Mouse (Mus musculus) lung, postnatal 4 days (tissue): ENCODE measurements at regions not wholly inside any gene's neighbourhood (a gene's known extent, or its start where the extent isn't known, plus 50 kb on each side); places are given as distances from the start of the nearest gene placed in this dataset.

Source experiments
- DNase-seq, 2 experiments: peaks; one replicate each; pipeline ENCODE4 v3.0.0; 2021

DNA sequence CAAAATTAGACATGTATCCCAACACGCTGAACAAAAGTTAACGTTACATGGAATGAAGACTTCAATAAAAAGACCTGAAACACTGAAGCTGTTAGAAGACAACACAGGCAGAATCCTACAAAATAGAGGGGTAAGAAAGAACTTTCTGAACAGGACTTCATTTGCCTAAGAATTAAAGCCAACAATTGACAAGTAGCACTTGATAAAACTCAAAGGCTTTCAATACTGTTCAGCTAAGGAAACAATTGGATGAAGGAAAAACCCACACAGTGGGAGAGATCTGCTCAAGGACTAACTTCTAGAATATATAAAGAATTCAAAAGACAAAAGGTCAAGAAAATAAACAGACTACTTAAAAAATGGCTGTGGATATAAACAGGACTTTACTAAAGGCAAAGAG, 535.2 kb upstream of the Adamts9 start:
- DNase-seq = no peak

DNA sequence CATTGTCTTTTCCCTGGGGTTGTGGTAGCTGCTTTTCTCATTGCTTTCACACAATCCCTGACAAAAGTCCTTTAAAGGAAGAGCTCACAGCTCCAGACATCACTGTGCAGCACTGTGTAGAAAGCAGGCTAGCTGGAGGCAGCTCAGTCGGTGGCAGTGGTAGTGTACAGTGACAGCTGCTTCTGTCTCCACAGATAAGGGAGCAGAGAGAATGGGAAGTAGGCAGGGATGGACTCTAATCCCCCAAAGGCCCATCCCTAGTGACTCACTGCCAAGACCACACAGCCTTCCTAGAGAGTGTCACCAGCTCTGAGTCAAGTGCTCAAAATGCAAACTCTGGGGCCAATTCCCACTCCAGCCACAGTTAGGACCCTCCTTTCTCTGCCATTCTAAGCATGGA, 531.7 kb upstream of the Adamts9 start:
- DNase-seq = no peak

DNA sequence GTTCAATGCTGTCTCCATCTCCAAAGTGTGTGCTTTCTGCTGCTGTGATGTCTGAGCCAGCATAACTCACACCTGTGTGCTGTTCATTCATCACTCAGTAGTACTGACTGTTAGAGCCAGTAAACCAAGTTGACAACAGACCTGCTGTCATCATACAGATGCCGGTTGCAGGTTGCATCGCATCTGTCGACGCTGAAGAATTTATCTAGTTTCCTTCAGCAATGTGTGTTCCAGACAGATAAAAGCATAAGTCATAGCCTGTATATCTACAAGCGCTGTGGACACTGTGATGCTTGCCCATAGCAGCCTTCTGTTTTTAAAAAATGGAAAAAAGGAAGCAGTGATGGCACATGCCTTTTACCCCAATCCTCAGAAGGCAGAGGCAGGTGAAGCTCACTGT, 524.6 kb upstream of the Adamts9 start:
- no peak for DNase-seq

DNA sequence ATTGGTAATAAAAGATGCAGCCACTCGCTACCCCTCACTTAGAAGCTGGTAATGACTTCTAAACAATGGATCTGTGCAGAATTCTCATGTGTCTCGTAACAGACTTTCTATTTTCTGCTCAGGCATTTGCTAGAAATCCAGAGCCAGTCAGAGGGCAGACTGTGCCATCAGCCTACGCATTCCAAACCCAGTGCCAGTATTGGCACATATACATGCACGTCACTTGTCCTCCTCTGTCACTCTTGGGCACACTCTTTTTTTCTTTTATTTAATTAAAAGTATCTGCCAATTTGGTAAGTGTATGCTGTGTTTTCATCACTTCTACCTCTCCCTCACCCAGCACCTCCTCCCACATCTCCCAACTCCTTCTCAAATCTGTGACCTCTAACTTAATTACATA, 519.6 kb upstream of the Adamts9 start:
- DNase-seq = no peak

DNA sequence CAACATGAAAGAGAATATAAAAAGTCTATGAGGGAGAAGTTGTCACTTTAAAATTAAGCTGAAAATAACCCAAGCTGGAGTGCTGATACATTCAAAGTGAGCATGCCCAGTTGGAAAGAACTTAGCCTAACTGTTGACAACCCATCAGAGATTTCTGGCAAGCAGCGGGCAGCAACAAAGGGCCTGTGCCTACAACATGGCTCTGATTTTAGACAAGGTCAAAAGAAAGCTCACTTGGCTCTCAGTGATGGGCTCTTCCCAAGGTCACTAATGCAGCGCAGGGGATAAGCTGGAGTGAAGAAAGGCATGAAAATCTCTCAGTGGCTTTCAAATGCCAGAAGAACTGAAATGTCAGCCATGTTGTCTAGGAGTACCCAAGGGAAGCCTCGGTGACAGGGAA, 518.1 kb upstream of the Adamts9 start:
- DNase-seq = no peak

DNA sequence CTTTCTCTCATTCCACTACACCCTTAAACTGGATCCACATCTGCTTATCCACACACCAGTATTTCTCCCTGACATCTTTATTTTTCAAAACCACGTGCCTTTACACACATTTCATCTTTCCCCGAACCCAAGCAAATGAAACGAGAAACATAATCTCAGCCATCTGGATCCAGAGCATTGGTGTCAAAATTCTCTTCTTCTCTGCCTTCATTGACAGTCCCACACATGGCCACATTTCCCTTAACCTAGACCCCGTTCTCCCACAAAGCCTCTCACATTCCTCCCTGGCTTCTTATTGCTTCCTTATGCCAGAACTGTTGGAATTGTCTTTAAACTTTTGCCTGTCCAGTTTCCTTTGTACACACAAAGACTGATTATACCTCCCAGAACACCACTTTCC, 514.3 kb upstream of the Adamts9 start:
- DNase-seq = no peak

DNA sequence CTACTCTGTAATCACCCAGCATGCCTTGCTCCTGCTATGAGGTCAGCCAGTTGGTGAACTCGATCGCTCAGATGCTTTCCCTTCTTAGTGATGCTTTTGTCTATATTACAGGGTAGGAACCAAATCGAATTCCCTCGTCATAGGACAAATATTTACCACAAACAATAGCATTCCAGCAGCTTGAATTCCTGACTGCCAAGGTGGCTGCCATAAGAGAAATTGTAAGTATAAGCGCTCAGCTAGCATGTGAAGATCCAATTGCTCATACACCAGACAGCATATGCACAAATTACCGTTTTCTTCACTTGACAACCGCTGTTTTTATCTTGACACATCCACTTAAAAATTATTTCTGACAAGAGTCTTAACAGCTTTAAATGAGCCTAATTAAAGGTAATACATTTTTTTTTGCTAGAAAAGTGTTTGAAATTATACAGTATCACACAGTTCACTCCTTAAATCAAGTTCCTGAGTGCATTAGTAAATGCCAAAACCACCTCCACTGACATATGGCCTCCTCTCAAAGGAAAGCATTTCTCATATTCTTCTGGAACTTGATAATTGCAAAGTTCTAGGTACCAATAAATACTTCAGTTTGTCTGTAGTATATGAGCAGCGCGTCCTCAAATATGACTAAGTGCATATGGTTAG, 513.2 kb upstream of the Adamts9 start:
- no peak for DNase-seq

DNA sequence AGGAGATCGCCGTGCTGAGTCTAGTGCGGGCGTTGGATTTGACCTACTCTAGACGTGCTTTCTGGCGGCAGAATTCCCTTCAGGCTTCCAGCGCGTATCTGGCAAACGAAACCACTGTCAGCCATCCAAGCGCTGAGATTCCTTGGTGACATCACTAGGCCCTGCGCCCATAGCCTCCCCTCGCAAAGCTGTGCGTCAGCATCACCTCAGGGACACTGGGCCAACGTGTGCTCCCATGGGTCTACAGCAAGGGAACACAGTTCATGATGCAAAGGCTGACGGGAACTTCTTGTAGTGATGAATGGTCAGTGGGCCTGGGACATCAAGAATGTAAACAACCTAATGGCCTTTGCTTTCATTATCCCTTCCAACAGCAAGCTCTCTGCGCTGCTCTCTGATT, 502.3 kb upstream of the Adamts9 start:
- peak; percentile 76 to 85 for DNase-seq

DNA sequence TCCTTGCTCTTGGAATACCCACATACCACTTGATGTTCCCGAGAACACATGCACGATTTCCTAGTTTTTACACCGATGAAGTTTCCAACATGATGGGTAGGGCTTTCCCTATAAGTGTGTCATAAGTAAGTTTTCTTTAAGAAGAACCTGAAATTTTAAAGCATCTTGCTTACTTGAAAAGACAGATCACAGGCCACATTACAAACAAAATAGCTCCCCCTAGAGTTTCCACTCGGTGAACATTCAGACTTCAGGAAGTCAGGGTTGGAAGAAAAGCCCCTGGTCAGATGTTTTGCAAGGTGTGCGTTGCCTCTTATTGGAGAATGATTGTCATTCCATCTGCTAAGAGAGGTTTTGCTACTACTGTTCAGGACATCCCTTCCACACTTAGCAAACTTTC, 501.8 kb upstream of the Adamts9 start:
- DNase-seq = peak in 1 of 2 experiments; percentile 40

DNA sequence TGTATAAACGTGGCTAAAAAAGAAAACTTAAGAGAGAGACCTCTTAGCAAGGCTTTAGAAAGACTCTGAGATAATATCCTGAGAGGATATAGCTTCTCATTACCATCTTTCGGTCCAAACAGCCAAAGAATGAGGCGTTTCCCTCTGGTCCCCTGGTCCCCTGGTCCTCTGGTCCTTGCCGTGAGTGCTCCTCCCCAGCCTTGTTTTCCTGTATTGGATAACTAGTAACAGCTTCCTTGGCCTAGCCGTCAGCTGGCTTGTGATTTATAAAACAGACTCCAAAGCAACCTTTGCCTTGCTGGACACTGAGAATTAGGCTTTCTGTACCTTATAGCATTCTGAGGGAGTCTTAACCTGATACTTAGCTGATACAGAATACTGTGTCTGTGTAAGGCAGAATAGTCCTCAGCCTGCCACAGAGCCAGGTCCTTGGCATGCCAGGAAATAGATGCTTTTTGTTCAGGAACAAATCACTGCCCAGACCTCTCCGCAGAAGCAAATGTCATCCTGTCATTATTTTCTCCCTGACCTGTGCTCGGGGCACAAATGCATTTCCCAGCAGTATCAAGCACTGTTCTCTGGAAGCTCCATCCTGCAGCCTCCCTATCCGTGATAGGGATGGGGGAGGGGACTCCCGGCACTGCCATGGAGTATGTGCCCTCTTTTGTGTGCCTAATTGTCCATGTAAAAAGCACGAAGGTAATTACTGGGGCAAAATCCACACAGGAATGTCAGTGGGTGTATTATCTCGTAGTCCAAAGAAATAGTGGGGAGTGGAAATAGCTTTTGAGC, 500.7 kb upstream of the Adamts9 start:
- no peak for DNase-seq

DNA sequence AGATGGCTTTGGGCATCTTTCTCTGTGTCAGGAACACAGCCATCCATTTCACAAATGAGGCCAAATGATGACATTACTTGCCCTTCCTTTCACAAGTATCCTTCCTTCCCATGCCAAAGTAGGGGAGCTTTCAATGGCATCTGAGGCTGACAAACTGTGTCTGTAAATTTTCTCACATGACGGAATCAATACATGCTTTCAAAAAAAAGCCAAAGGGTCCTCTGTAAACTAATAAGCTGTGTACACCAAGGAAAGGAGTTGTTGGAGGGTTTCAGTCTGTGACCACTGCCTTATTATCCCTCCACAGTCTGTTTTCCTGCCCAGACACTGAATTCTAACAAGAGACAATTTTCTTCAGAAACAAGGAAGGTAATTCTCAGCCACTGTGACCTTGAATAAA, 490.2 kb upstream of the Adamts9 start:
- DNase-seq = no peak

DNA sequence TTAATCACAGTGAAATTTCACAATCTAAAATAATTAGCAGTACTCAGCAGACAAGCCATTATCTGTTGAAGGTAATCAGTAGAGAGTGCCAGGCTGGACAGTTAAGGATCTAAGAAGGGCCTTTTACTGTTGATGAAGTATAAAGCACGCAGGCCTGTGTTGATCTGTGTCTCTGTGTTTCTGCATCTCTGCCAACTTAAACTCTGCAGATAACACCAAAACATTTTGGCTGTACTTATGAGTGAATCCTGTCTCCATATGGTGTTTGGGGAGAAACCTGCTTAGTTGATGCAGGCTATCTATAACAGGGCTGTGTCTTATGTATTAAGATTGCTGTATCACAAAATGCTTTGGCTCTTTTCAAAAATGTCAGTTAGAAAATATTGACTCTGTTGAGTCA, 482.8 kb upstream of the Adamts9 start:
- no peak for DNase-seq

DNA sequence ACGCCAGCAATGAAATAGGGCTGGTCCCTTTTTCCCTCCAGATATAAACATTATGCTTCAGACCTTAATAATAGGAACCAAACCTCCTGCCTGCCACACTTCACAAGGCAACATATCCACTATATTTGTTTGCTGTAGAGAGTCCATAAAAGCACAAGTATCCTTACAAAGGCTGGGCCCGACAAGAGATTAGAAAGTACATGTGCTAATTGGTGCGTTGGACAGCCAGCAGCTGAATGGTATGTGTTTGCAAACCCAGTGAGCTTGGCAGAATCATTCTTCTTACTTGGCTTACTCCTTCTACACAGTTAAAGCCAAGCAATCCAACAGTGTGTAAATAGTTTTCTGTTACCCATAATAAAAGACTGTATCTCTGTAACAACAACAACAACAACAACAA, 479.6 kb upstream of the Adamts9 start:
- DNase-seq = no peak

DNA sequence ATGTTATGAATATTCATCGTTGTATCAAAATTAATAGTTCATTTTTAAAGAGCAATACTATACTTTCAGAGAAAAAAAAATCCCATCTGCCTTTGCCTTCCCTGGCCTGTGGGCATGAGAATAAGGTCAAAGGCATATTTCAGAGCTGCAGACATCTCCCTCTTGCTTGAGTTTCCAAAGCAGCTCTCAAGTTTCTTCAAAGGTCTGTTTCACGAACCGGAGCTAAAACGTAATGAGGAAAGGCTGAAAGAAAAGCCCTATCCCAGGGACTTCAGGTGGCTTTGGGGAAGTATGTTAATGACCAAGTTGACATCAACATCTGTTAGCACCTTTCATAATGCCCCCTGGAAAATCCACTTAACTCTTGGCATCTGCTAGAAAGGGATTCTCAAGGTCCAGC, 479.0 kb upstream of the Adamts9 start:
- no peak for DNase-seq

DNA sequence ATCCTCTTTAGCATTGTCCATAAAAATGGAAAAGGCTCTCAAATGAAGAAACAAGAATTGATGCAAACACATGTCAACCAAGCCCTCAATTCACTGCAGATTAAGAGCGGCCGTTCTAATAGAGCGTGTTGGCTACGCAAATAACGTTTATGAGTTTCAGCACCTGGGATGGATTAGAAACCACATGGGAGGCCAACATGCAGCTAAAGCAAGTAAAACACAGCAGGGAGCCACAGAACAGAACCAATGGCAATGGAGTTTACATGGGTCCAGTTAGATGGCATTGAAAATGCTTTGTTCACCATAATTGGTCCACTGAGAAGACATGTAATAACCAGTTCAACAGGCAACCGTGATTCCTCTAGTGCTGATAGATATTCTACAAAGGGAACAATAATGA, 474.3 kb upstream of the Adamts9 start:
- no peak for DNase-seq

DNA sequence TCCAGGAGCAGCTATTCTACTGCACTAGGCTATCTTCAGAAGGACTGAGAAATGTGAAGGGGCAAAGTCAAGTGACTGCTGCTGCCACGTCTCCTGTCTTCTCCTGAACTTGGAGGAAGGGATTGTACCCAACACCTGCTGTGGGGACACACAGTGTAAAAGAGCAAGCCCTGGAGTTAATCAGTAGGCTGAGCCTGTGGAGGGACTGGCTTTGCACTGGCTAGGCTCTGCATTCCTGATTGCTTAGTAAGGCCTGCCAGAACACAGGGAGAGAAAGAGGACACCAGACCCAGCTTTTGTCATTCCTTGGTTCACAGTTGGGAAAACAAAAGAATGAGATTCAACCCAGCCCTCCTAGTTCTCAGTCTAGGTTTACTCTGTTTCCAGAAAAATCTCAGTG, 472.7 kb upstream of the Adamts9 start:
- DNase-seq = no peak

DNA sequence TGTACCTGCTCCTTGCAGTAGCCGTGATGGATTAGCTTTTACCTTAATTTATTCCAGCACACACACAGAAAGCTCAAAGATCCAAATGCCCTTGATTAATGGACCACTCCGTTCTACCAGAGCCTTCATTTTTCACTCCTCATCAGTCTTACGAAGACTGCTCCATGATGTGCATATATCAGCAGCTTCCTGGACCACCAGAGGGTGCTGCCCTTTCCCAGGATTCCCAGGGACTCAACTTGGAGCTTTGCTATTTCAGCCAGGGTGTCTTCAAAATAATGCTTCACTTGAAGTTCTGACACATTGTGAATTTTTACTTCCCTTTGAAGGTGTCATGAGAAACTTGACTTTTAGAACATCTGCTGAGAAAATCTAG, 467.8 kb upstream of the Adamts9 start:
- DNase-seq = no peak

DNA sequence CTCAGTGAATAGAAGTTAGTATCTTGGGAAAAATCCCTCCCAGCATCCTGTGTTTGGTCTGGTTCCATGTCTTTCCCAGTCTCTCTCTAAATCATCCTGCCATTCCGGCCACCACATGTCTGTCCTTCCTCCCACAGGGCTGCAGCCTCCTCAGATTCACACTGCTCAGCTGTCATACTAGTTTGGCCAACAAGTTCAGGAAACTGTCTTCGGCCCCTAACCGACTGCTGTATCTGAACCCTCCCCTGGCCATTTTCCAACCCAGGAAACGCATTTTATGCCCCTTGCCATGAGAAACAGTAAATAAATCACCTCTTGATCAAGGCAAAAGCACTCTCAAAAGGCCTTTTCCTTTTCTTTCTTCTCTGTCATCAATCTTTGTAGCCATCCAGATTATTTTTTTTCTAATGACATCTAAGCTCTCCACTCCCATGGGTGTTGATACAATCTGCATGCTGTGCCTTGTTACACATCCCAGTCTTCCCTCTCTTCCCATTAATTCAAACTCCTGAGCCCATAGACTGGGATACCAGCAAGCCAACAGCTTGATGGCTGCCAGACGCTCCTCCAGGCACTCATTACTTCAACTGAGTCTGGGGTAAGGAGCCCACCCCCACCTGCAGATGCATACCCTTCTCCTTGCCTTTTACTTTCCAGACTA, 467.3 kb upstream of the Adamts9 start:
- DNase-seq = peak; percentile 15 to 33

DNA sequence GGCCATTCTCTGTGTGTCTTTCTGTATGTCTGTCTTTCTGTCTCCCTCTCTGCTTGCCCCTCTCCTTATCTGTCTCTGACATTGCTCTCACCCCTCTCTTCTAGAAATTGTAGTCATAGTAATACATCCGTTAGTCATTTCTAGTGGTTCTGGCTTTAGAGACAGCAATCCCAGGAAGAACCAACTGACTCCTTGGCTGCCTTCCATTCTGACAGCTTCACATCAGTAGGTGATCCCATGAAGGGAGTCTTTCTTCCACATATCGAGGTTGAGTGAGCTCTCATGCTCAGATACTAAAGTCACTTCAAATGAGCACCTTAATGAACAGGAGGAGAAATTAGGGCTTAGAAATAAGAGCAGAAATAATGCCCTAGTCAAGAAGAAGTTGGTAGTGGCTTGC, 455.3 kb upstream of the Adamts9 start:
- DNase-seq = no peak

DNA sequence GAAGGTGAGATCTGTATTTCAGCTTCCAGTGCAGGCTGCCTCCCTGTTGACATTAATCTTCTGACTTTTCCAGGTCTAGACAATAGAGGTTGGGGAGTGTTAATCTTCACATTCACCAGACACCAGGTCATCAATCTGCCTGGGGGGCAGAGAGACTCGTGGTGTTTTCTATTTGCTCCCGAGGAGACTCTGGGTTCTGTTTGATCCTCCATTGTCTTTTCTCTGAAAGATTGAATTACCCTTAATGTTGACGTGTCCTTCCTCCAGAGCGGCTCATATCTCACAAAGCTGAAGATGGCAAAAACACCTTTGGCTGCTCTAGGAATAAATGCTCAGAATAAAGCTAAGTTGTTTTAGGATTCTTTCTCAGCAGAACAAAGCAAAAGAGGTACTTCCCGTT, 453.8 kb upstream of the Adamts9 start:
- no peak for DNase-seq

DNA sequence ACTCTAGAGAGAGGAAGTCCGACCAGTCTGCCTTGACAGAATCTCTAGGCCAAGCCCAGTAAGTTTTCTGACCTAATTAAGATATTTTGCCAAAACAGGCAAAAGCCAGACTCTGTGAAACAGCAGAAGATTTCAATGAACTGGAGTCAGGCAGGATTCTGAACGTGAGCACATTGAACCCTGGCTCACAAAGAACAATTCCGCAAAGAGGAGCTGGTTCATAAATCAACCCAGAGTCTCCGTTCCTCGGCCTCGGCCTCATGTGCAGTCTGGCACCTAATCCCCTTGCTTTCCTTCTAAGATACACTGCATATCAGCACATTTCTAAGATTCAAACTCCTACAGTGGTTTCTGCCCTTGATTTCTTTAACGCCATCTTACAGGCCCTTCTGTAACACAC, 452.7 kb upstream of the Adamts9 start:
- DNase-seq = no peak

DNA sequence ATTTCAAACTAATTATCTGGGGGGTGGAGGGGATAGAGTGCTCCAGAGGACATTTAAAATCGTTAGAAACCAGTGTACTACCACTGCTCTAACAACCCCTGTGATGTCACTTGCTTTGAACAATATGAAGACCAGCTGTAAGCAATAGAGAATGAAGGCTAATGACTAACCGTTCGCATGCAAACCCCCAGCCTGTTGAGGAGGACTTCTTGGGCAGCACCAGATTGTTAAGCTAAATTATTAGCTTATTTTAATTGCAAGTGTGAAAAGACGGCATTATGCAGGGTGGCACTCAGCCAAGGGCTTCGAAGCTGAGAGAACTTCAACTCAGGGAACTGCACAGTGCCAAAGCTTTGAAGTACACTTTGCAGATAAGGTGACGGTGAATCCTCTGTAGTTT, 452.0 kb upstream of the Adamts9 start:
- peak in 1 of 2 experiments; percentile 28 for DNase-seq

DNA sequence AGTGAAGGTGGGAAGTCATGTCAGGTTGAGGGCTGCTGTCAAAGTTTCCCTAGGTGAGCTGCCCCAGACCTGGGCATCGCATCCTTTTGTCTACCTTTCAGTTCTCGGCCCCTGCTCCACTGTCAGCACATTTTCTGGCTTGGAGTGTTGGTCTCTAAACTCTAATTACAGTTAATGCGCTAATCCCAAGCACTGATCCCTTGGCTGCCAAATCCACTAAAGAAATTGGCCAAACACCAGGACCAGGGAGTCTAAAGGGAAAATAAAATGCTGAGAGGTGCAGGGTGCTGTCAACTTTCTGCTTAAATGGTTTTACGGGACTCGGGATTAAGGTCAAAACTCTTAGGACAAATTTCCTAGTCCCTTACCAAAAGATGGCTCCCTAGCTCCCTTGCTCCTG, 450.3 kb upstream of the Adamts9 start:
- DNase-seq = no peak

DNA sequence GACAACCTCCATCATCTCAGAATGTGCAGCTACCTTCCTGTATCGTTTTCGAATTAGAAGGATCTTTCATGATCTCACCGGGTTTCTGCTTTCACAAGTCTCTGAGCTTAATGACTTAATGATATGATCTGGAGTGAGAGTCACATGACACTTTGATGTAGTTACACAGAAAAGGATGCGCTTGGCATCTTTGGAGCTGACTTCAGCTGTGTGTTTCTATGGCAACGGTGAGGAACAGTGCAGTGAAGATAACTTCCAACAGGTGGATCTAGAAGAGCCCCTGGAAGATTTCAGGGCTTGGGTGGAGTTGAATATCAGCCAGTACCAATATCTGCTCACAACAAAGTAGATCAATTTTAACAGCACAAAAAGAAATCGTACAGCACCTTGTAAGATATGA, 449.1 kb upstream of the Adamts9 start:
- no peak for DNase-seq
